Mouse (Mus musculus): Measurements from ENCODE around the gene Inpp5e. TPM values are rescaled to one million over a fixed set of nuclear protein-coding genes. Genes with fewer than 3 reads are reported as not detected.

Inpp5e gene
- polyA plus RNA-seq, 1 experiment from 2014 or later: 13.9 TPM

DNA sequence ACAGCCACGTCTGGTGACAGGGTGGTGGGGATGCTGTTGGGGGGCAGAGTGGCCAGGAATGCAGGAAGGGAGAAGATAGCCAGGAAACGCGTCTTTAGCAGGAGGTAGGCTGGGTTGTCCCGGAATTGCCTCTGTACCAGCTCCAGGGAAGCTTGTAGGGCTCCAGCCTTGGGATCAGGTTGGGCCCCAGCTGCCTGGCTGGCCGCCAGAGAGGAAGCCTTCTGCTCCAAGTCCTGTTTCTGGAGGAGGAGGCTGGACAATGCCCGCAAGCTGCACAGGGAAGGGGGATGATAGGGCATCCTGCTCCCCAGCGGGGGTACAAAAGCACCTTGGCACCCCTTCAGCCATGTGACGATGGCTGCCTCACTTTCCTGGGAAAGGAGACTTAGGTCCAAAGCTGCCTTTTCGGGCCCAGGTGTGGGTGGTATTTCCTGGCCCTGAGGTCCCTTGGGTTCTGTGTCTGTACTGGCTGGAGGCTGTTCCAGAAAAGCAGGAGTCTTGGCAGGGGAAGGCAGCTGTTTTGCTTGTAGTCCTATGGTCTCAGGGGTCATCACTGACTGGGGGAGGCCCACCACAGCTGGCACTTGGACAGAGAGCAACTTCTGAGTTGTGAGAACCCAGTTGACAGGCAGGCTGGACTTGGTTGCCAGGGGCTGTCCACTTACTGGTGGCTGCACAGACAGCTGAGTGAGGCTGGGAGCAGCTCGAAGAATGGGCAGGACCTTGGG, 44.1 kb downstream of the Inpp5e start:
- DNase-seq (ENCODE audit: low spot score): no peak

DNA sequence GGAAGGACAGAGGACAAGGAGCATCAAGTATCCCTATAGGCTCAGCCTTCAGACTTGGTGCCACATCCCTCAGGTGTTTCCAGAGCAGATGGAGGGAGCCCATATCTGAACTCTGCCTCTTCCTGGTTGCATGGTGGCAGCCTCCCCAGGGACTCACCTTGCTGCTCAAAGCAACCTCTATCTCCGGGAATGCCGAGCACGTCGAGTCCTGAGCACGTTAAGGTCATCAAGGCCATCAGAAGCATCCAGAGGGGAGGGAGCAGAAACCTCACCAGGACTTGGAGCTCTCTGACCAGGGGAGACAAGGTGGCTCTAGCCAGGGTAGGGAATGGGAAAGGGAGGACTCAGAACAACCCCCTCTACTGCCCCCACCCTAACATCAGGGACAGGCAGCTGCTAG, 45.5 kb downstream of the Inpp5e start:
- DNase-seq (ENCODE audit: low spot score): no peak

DNA sequence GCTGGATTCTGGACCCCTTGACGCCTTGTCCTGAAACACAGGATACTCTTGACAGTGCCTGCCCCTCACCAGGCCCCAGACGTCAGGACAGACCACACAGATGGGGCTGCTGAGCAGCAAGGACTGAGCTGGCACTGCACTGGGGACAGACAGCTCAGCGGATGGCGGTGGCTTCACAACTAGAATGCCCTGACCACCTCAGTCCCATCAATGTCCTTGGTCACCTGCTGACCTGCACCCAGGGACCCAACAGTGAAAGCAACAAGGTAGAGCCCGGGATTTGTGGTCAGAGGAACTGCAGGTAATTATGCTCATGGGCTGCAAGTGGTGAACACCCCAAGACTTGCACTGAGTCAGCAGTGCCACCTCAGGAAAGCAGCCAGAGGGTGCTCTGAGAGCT, 46.0 kb downstream of the Inpp5e start:
- no peak for DNase-seq (ENCODE audit: low spot score)

DNA sequence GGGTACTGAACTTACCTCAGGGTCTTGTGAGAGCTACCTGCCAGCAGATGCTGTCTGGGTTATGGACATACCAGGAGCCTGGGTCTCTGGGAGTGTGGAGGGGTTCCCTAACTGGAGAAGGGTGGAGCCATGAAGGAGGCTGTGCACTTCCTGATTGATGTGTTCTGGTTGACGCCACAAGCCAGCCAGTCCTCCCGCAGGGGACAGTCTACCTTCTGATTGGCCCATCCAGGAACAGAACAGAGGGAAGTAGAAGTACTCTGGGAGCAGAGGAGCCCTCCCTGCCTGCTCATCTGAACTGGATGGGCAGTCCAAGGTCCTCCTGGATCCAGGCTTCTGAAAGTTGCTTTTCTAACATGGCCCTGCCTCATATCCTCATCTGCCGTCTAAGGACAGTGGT, 48.2 kb downstream of the Inpp5e start, which contains the start of gene Card9:
Card9 (minus strand) TSS at position 147 of the 400 bp plus-strand sequence.
- no peak for DNase-seq (ENCODE audit: low spot score)

DNA sequence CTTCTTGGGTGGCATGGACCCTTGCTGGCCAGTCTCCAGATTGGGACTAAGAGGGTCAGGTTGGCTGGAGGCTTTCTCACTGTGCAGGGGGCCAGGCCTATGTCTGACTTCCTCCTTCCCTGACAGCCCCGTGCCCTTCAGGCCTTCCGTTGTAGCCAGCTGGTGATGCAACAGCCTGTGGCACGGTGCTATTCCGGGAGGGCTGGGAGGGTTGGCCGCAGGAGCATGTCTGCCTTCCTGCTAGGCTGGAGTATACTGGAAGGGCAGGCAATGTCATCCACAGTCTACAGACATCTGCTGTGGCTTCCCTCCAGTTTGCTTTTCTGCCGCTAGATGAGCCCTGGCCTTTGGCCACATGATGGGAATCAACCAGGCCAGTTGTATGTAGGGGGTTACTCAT, 49.0 kb downstream of the Inpp5e start:
- peak; percentile 27 for DNase-seq (ENCODE audit: low spot score)

DNA sequence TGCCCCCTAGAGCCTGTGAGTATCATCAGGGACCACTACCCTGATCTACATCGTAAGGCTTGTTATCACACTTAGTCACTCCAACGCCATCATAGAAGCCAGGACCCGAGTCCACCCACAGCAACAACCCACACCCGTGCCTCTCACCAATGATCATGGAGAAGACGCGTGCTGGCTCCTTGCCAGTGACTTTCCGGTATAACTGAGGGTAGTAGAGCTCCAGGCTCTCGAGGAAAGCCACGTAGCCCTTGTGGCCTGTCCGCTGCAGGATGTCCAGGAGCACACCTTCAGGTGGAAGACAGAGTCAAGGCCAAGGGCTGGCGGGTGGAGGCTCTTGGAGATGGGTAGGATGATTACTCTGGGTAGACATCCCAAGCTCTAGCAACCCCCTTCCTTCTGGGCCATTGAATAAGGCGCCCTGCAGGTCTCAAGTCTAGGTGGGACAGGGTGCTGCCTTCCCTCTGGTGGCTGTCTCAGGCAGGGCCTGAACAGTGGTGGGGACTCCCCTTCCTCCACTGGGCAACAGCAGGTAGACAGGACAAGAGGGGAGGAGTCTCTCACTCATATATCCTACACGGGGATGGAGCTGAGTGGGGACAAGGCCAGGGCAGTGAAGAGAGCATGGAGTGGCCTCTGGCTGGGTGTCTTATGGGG, 50.2 kb downstream of the Inpp5e start:
- DNase-seq (ENCODE audit: low spot score): no peak

DNA sequence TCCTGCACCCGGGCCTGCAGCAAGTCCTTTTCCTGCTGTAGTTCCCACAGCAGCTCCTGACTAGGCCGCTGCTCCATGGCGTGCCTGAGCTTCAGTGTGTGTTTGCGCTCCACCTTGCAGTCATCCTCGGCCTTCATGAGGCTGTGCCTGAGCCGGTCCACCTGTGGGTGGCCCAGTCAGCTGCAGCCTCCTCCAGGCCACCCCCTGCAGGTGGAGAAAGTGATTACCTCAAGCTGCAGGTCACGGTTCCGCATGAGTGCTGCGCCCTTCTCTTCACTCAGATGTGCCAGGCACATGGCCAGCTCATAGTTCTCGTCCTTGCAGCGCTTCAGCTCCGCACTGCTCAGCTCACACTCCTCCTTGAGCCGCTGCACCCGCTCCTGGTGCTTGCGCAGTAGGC, 51.5 kb downstream of the Inpp5e start:
- DNase-seq (ENCODE audit: low spot score): no peak

DNA sequence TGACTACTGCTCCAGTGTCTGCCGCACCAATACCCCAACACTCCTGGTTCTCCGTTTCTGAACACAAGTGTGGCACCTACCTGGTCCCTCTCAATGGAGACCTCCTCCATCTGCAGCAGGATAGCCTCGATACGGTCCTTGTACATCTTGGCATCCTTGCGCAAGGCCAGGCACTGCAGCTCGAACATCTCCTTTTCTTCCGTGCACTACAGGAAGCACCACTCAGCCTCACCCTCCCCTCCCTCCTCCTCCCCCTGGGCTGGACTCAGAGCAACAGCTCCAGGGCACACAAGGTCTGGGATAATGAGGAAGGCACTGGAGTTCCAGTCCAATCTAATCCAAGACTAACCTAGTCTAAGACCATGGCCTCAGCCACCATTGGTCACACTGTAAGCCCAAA, 52.3 kb downstream of the Inpp5e start:
- peak; percentile 27 for DNase-seq (ENCODE audit: low spot score)

DNA sequence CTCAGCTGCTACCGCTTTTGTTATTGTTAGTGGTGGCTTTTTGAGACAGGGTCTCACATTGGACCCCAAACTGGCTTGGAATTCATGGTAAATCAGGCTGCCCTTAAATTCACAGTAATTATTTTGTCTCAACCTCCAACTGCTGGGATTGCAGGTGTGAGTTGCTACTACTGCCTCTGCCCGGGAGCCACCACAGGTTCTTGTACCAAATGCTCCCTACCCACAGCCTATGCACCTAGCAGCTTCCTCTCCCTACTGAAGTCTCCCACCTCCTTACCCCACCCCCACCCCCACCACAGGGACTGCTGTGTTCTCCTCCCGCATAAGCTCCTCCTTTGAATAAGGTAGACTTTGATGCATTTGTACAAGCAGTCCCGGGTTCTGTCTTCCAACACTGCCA, 52.8 kb downstream of the Inpp5e start:
- peak; percentile 25 for DNase-seq (ENCODE audit: low spot score)

DNA sequence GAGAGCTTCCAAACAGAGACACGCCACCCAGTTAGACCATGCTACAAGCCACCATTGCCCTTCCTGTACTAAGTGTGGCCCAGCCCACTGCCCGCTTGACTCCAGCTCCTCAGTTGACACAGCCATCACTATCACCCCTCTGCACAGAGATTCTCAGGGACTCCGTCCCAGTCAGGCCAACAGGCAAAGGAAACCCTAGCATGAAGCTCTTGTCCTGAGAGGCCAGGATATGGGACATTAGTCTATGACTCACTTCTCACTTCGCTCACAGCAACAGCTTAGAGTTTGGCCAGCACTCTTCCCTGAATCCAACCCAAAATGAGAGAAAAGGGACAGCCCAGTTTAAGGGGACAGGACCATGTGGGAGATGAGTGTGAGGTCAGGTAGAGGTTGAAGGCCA, 54.6 kb downstream of the Inpp5e start:
- no peak for DNase-seq (ENCODE audit: low spot score)

DNA sequence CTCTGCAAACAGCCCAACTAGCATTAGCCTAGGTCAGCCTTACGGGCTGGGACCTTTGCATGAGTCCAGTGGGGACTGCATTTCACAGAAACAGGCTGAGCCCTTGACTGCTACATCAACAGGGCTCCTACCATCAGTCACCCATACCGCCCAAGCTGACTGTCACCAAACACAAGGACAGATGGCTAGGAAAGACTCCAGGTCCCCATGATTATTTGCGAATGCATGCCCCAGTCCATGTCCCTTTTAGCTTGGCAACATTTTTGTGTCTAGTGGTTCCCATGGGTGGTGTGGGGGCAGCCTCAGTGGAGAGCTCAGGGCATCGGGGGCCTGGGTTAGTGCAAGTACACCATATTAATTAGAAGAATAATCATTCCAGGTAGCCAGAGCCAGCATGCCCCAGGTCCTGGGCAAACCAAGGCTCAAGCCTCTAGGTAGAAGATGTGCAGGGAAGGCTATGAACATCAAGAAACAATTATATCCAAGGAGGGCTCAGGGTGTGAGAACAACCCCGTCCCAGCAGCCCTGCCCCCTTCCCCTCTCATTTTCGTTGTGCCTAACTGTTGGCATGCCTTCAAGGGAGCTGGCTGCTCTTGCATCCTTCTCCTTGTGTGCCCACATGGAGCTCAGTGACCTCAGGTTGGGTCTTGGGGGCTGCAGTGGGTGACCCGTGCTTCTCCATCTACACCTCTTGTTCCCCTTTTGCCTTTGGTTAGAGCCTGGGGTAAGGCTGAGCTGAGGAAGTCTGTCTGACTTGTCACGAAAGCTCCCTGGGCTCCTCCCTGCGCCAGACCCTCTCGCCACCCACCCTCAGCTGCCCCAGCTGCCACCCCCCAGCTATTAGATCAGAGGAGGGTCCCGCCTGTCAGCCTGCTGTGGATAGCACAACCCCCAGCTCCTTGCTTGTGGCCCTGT, 55.7 kb downstream of the Inpp5e start:
- no peak for DNase-seq (ENCODE audit: low spot score)

DNA sequence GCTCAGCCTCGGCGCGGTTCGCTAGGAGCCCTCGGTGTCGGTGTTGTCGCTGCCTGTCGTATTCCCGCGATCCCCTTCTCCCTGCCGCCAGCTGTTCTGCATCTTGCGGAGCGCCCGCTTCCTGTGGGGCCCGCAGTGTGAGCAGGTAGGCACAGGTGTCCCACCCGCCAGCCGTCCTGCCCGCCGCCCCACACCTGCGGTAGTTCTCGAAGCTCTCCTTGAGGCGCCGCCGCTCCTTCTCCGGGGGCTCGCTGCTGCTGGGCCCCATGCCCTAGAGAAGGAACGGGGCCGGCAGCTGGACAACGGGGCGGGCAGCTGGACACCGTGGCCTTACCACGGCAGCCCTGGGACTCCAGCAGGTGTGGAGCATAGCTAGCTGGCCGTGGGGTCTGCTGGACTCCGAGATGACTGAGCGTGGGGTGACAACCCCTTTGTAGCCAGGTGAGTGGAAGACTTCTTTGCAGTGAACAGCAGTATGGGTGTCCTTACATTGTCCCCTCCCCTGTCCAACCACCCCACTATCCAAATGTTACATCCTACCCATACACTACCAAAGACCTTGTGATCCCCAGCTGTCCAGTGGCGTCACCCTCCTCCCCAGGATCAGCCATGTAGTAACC, 56.6 kb downstream of the Inpp5e start:
- DNase-seq (ENCODE audit: low spot score): peak; percentile 82

DNA sequence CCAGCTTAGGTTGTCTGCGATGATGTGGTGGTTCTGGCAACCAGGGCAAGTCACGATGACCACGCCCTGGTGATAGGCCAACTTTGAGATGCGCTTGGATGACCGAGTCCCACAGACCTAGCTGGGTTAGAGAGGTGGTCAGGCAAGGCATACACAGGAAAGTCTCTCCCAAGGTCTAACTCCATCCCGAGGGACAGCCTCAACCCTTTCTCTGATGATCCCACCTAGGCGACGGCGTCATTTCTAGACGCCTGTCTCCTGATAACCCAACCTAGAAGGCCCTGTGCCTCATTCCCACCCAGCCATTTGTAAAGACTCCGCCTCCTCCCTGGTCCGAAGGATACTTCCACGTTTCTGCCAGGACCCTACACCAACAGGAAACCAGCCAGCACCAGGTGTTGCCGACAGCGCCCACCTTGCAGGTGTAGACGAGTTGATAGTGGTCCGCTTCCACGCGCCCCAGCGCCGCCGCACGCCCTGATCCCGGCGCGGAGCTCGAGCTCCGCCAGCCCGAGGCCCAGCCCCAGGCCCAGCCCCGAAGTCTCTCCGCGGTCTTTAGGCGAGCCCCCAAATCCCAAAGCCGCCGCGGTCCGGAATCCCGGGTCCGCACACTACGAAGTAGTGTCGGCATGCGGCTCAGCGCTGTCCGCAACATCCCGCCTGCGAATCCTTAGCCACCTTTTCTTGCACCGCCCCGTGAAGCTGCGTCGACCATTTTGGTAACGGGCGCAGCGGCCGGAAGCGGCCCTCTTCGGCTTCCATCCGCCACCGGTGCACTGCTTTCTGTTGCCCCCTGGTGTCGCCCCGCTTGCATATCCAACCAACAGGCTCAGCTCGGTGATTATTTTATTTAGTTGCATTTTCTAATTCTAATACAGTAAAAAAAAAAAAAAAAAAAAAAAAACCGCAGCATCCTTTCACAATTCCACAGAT, 57.4 kb downstream of the Inpp5e start, which contains the start of gene Dnlz:
Dnlz (minus strand) TSS at position 753 of the 933 bp plus-strand sequence.
- peak; percentile 95 for DNase-seq (ENCODE audit: low spot score)

DNA sequence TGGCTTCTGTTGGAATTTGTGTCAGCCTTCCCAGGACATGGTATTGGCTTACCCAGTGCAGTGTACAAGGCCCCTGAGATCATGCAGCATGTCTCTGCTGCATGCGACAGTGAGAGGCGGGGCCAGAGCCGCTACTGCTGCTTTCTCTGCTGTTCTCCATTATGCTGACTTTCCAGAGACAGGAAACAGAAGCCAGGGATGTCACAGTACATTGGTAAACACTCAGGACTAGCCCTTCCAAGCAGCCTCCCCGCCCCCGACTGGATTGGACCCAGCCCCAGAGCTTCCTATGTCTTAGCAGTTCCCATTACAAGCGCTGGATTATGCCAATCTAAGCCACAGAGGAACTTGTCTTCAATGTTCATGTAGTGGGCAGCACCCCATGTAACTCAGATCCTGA, 60.8 kb downstream of the Inpp5e start:
- no peak for DNase-seq (ENCODE audit: low spot score)

Other genes with a start within 250 kb of the Inpp5e start
- 0.17 and 0.22 TPM in 2 replicates for gene Lhx3, start 200.9 kb downstream of the Inpp5e start, polyA plus RNA-seq (2015; fragmentation: Nextera tagmentation; extraction: Ambion mirVana)
- 15.2 and 15.3 TPM in 2 replicates for gene Qsox2, start 171.7 kb downstream of the Inpp5e start, polyA plus RNA-seq (2015; fragmentation: Nextera tagmentation; extraction: Ambion mirVana)
- 0.04 TPM in 2 replicates for gene Ccdc187, start 114.6 kb downstream of the Inpp5e start, polyA plus RNA-seq (2015; fragmentation: Nextera tagmentation; extraction: Ambion mirVana)
- 12.5 and 13.7 TPM in 2 replicates for gene Gpsm1, start 93.7 kb downstream of the Inpp5e start, polyA plus RNA-seq (2015; fragmentation: Nextera tagmentation; extraction: Ambion mirVana)
- gene Dnlz, start 57.1 kb downstream of the Inpp5e start, polyA plus RNA-seq (2015; fragmentation: Nextera tagmentation; extraction: Ambion mirVana): 22.2 and 24.5 TPM in 2 replicates
- 15.9 and 17.1 TPM in 2 replicates for gene Card9, start 48.3 kb downstream of the Inpp5e start, polyA plus RNA-seq (2015; fragmentation: Nextera tagmentation; extraction: Ambion mirVana)
- 14.2 and 19.4 TPM in 2 replicates for gene Snapc4, start 28.6 kb downstream of the Inpp5e start, polyA plus RNA-seq (2015; fragmentation: Nextera tagmentation; extraction: Ambion mirVana)
- 164 and 184 TPM in 2 replicates for gene Entr1, start 19.9 kb downstream of the Inpp5e start, polyA plus RNA-seq (2015; fragmentation: Nextera tagmentation; extraction: Ambion mirVana)
- 81.8 and 83.4 TPM in 2 replicates for gene Pmpca, start 19.9 kb downstream of the Inpp5e start, polyA plus RNA-seq (2015; fragmentation: Nextera tagmentation; extraction: Ambion mirVana)
- 12.4 and 12.9 TPM in 2 replicates for gene Sec16a, start 36.0 kb upstream of the Inpp5e start, polyA plus RNA-seq (2015; fragmentation: Nextera tagmentation; extraction: Ambion mirVana)
- gene Notch1, start 107.5 kb upstream of the Inpp5e start, polyA plus RNA-seq (2015; fragmentation: Nextera tagmentation; extraction: Ambion mirVana): 44.3 and 54.9 TPM in 2 replicates
- gene Egfl7, start 170.8 kb upstream of the Inpp5e start, polyA plus RNA-seq (2015; fragmentation: Nextera tagmentation; extraction: Ambion mirVana): 43.6 and 50.0 TPM in 2 replicates
- gene Gm20532, start 177.4 kb upstream of the Inpp5e start, polyA plus RNA-seq (2015; fragmentation: Nextera tagmentation; extraction: Ambion mirVana): not detected in 2 replicates
- gene Agpat2, start 195.2 kb upstream of the Inpp5e start, polyA plus RNA-seq (2015; fragmentation: Nextera tagmentation; extraction: Ambion mirVana): 14.7 and 14.9 TPM in 2 replicates
- gene Fam69b, start 219.3 kb upstream of the Inpp5e start, polyA plus RNA-seq (2015; fragmentation: Nextera tagmentation; extraction: Ambion mirVana): 11.9 and 12.2 TPM in 2 replicates